Mouse (Mus musculus): Measurements from ENCODE around the gene Olfr509. TPM values are rescaled to one million over a fixed set of nuclear protein-coding genes. Genes with fewer than 3 reads are reported as not detected.
"Not testable (repeated sequence)": the region's sequence is repeated elsewhere in the genome, so short reads cannot be mapped to it uniquely, and the experiment has no call there.

The Olfr509 gene
- not detected for total RNA-seq (2021)

DNA sequence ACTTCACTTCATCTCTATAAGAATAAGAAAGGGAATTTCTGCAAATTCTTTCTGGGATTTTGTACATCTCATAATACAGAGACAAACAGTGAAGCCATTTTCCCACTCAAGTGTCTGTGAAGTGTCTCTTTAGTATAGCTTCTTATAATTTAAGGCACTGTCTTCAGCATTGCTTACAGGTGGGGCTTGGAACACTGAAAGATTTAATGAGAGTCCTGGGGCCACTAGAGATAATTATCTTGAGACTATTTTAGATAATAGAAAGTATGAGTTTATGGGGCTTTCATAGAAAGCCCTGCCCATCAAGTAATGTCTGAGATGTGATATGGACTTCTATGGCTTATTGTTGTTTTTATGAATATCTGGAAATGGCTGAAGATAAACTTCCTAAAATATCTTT lies at the start of gene Olfr509:
TSS of gene Olfr509 (minus strand) at position 101 of the 400 bp plus-strand sequence.
- intact Hi-C loops (cut with DNase I), result no loop called here
- no peak for DNase-seq

- no peak for DNase-seq
These were observed 27.2 kb upstream of the Olfr509 start for GRCm38 (mm10) chr7:108678886-108679285.

DNA sequence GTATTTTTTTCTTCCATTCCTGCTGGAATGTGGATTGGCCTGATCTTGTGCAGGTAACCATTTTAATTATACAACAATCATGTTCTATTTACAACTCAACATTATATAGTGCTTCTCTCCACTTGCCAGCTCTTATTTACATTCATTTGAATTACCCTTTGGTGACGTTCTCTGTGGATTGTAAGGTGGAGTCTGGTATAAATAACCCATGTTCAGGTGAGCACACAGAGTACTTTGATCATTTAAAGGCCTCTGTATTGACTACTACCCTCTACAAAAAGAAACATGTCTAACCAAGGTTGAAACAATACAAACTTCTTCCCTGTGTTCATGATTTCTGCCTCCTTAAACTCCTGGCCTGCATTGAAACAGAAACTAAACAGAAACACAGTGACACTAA lies 19.4 kb upstream of the Olfr509 start:
- intact Hi-C loops (cut with DNase I), result no loop called here
- no peak for DNase-seq

More at GRCm38 (mm10) chr7:108678886-108679285, 27.2 kb upstream of the Olfr509 start:
- intact Hi-C loops (cut with DNase I), result no loop called here

DNA sequence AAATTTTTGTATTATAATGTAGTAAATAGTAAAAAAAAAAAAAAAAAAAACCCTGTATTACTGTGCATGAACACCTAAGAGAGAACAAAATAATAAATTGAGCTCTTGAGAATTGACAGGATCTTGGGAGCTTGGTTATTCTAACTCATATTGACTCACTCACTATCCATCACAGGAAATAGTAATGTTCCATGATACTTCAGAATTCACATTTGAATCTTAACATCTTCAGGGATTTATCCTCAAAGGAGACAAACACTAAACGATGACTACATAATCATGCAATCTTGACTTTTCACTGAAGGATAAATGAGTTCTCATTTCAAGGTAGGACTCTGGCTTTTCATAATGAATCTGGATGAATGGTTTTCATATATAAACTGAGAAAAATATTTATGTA lies 14.4 kb upstream of the Olfr509 start, which contains the start of gene Olfr510:
TSS of gene Olfr510 (plus strand) at position 301 of the 400 bp plus-strand sequence.
- intact Hi-C loops (cut with DNase I), result no loop called here
- DNase-seq, result no peak

DNA sequence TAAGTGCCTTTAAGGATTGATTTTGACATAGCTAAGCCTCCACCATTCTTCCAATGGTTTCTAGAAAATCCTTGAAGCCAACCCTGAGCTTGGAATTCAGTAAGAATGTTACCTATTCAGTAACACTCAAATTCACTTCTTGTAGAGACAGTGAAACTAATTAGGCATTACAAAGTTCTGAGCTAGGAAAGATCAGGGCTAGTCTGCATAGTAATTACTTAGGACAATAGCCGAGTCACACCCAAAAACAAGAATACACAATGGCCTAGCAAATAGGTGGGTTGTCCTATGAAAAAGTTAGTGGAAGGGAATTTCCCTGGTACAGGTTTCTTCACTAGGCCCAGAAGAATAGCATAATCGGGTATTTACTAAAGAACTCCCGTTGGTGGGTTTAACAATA lies 10.7 kb upstream of the Olfr509 start:
- intact Hi-C loops (cut with DNase I), result no loop called here
- no peak for DNase-seq

DNA sequence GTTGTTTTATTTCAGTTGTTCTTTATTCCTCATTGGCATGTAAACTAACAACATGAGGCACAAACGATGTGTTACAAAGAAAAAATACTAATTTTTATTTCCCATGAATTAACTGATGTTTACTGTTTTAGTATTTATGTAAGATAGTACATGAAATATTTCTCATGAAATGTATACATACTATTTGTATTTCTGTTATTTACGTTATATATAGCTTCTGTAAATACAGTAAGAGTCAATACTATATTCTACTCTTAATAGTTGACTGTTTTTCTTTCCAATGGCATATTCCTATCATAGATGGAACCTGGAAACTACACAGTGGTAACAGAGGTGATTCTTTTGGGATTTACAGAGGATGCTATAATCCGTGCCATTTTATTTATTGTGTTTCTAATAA lies 22.0 kb downstream of the Olfr509 start, which contains the start of gene Olfr508:
TSS of gene Olfr508 (plus strand) at position 301 of the 400 bp plus-strand sequence.
- intact Hi-C loops (cut with DNase I), result no loop called here
- no peak for DNase-seq

GRCm38 (mm10) chr7:108621514-108621913 lies 30.2 kb downstream of the Olfr509 start, which contains the start of gene Olfr507:
Gene Olfr507, plus strand, starts transcription at chr7:108621814.
- intact Hi-C loops (cut with DNase I), result no loop called here
- no peak for DNase-seq

- DNase-seq; intact Hi-C loops (cut with DNase I): not testable (repeated sequence)
These were observed 34.9 kb downstream of the Olfr509 start for GRCm38 (mm10) chr7:108616781-108617180.

GRCm38 (mm10) chr7:108614110-108614509 lies 37.6 kb downstream of the Olfr509 start:
- no peak for DNase-seq
- intact Hi-C loops (cut with DNase I), result no loop called here

DNA sequence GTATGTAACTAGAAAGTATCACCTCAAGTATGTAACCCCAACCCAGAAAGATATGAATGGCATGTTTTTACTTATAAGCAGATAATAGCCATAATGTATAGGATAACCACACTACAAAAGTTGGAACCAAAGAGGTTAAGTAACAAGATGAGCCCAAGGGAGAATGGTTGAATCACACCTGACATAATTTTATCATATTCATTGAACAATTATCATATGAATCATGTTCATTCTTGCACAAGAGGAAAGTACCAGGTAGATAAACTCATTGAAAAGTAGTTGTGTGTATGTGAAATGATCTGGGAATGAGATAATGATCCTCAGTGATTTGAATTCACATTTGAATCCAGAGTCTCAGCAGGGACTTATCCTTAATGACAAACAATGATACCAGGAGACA lies 41.2 kb downstream of the Olfr509 start, which contains the start of gene Olfr506:
TSS of gene Olfr506 (plus strand) at position 301 of the 400 bp plus-strand sequence.
- intact Hi-C loops (cut with DNase I), result no loop called here

DNA sequence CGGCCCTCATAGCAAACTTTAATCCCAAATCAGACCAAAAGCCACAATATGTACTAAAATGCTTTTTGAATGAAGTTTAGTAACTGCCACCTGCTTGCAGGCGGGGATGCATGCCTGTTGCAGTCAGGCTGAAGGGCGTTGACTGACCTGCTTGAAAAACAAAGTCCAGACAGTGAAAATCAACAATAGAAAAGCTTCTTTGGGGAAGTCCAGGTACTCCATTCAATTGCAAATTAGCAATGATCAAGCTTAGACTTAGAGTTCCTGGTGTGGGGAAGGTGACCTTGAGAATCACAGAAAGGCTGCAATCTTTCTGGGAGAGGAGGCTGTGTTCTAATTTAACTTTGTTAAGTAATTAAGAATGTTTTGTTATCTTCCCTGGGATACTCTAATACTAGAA lies 49.8 kb downstream of the Olfr509 start:
- intact Hi-C loops (cut with DNase I); DNase-seq: not testable (repeated sequence)

More for the DNA sequence above, 41.2 kb downstream of the Olfr509 start, which contains the start of gene Olfr506:
- DNase-seq, result no peak

Other genes with a start within 250 kb of the Olfr509 start
- not detected for gene Olfr497, start 231.5 kb downstream of the Olfr509 start, total RNA-seq (2021)
- gene Olfr498, start 186.6 kb downstream of the Olfr509 start, total RNA-seq (2021), result not detected
- gene Olfr502, start 126.8 kb downstream of the Olfr509 start, total RNA-seq (2021), result not detected
- gene Olfr503, start 107.4 kb downstream of the Olfr509 start, total RNA-seq (2021), result not detected
- not detected for gene Olfr504, start 86.1 kb downstream of the Olfr509 start, total RNA-seq (2021)
- not detected for gene Olfr506, start 41.1 kb downstream of the Olfr509 start, total RNA-seq (2021)
- not detected for gene Olfr507, start 30.1 kb downstream of the Olfr509 start, total RNA-seq (2021)
- gene Olfr508, start 21.9 kb downstream of the Olfr509 start, total RNA-seq (2021), result not detected
- not detected for gene Olfr510, start 14.5 kb upstream of the Olfr509 start, total RNA-seq (2021)
- not detected for gene Olfr512, start 61.4 kb upstream of the Olfr509 start, total RNA-seq (2021)
- gene Olfr513, start 99.1 kb upstream of the Olfr509 start, total RNA-seq (2021), result not detected
- gene Olfr514, start 174.1 kb upstream of the Olfr509 start, total RNA-seq (2021), result not detected
- not detected for gene Olfr516, start 198.6 kb upstream of the Olfr509 start, total RNA-seq (2021)
- not detected for gene Olfr517, start 220.5 kb upstream of the Olfr509 start, total RNA-seq (2021)
- not detected for gene Olfr518, start 233.1 kb upstream of the Olfr509 start, total RNA-seq (2021)
- gene Olfr519, start 242.5 kb upstream of the Olfr509 start, total RNA-seq (2021), result not detected

All from heart, postnatal 36 days (tissue).